Mouse (Mus musculus) small intestine, adult 10 weeks (tissue): Measurements from ENCODE around the gene 4932414N04Rik. TPM values are rescaled to one million over a fixed set of nuclear protein-coding genes. Genes with fewer than 3 reads are reported as not detected.

Experiments used
- polyA plus RNA-seq: library from polyadenylated mRNA; stranded (reverse); fragments of 350-450 nt; fragmentation: Illumina TruSeq; extraction: RNeasy Lipid Tissue Mini Kit (QIAGEN cat#74804); gene quantifications from one replicate; pipeline ENCODE4 v1.2.3, GENCODE M21; 2014; ENCODE audit warnings: low replicate concordance

4932414N04Rik gene
- 0.26 TPM for polyA plus RNA-seq

DNA sequence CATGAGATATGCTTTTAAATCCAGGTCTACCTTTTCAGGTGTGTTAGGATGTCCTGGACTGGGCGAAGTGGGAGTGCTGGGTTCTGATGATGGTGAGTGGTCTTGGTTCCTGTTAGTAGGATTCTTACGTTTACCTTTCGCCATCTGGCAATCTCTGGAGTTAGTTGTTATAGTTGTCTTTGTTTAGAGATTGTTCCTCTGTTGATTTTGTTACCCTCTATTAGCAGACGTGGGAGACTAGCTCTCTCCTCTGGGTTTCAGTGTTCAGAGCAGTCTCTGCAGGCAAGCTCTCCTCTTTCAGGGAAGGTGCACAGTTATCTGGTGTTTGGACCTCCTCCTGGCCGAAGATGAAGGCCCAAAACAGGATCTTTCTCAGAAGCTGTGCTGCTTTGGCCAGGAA lies at the start of gene 4932414N04Rik:
4932414N04Rik (plus strand) TSS at position 301 of the 400 bp plus-strand sequence.

Other genes starting within 250 kb of the 4932414N04Rik start
- 35.4 TPM for gene Stk39, start 184.2 kb upstream of the 4932414N04Rik start, polyA plus RNA-seq
- gene 4933409G03Rik, start 74.1 kb upstream of the 4932414N04Rik start, polyA plus RNA-seq, result not detected
- 85.5 TPM for gene Cers6, start 205.0 kb downstream of the 4932414N04Rik start, polyA plus RNA-seq